Mouse (Mus musculus) kidney, postnatal 0 days (tissue): ENCODE results near the gene Adk. TPM values are rescaled to one million over a fixed set of nuclear protein-coding genes. Genes with fewer than 3 reads are reported as not detected.
A peak's percentile ranks its signal among the peaks of the same experiment; 100 is the strongest.

ENCODE experiments used
- ATAC-seq: fragments of 200-750 bp; cut with Nextera tagmentation; replicated peaks from 2 replicates; pipeline ENCODE4 v1.8.0; 2017; ENCODE audit warnings: low read depth, moderate number of reproducible peaks, moderate TSS enrichment, moderate library complexity; ENCODE audit not compliant: low FRiP score
- DNase-seq: peaks from one replicate; pipeline ENCODE4 v3.0.0-alpha.2; 2016; ENCODE audit warnings: low spot score
- H3K27ac ChIP-seq: fragments of 300-500 bp; sonication (generic); 2 replicates; pipeline ENCODE4 v1.5.1; 2014; ENCODE audit warnings: mild to moderate bottlenecking
- H3K27me3 ChIP-seq: fragments of 300-500 bp; sonication (generic); 2 replicates; pipeline ENCODE4 v1.6.1; 2014; ENCODE audit warnings: low read length, mixed read lengths; ENCODE audit not compliant: insufficient read depth
- H3K36me3 ChIP-seq: fragments of 300-500 bp; sonication (generic); 2 replicates; pipeline ENCODE4 v1.6.1; 2014; ENCODE audit warnings: low read length, mixed read lengths; ENCODE audit not compliant: insufficient read depth
- H3K4me1 ChIP-seq: fragments of 300-500 bp; sonication (generic); replicated peaks from 2 replicates; pipeline ENCODE4 v1.6.1; 2014; ENCODE audit warnings: antibody characterized with exemption, low read length, mixed read lengths; ENCODE audit not compliant: insufficient read depth
- H3K4me2 ChIP-seq: fragments of 300-500 bp; sonication (generic); 2 replicates; pipeline ENCODE4 v1.6.1; 2014; ENCODE audit warnings: mild to moderate bottlenecking, low read length, moderate library complexity, mixed read lengths
- H3K4me3 ChIP-seq: fragments of 300-500 bp; sonication (generic); replicated peaks from 2 replicates; pipeline ENCODE4 v1.5.1; 2014; ENCODE audit warnings: low read depth, low read length
- H3K9ac ChIP-seq: fragments of 300-500 bp; sonication (generic); 2 replicates; pipeline ENCODE4 v1.6.1; 2014; ENCODE audit warnings: low read depth, low read length
- H3K9me3 ChIP-seq: fragments of 300-500 bp; sonication (generic); replicated peaks from 2 replicates; pipeline ENCODE4 v1.6.1; 2016; ENCODE audit warnings: low read length, inconsistent platforms, mixed read lengths
- CTCF ChIP-seq: IDR thresholded peaks from 2 replicates; pipeline ENCODE4 v1.5.1; 2016; ENCODE audit warnings: antibody characterized with exemption, low read depth, mild to moderate bottlenecking, moderate library complexity
- WGBS: fragments of 180-500 bp; shearing (Covaris S2); extraction: QIAGEN DNeasy Blood & Tissue Kit; methylation state at CpG from one replicate; pipeline ENCODE4 v1.1.7; 2014; 5-methylcytosine and 5-hydroxymethylcytosine counted together
- polyA plus RNA-seq: library from polyadenylated mRNA; unstranded; fragments of >200 nt; fragmentation: Nextera tagmentation; extraction: Ambion mirVana; gene quantifications from 2 replicates; pipeline ENCODE4 v1.2.1, GENCODE M21; 2015

Gene Adk
- polyA plus RNA-seq, 1 experiment from 2014 or later = 193 TPM

DNA sequence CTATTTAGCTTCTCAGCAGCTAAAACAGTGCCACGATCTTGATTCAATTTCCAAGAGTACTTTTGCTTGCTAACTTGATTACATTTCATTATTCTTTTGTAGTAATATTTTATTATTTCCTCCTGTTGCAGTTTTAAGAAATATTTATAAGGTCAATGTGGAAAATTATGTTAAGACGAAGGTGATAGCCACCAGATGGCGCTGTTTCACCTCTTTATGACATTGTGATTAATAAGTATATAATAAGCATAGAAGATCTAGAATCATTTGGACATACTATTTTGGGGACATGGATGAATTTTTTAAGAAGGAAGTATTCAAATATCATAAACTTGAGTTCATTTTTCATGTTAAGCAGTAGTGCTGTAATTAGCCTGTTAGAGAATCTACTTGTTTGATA lies 68.1 kb downstream of the Adk start:
- 39% methylated on average over 3 of the region's 3 CpGs for WGBS
- ATAC-seq = no peak
- peak; percentile 71 for DNase-seq
- peak; percentile 85 for TF ChIP-seq CTCF
- Histone ChIP-seq H3K27ac (no peak overlapping the region), H3K9ac (no peak overlapping the region), H3K36me3 (no peaks in the 10 kb centered on the region), H3K4me2 (no peak overlapping the region), H3K27me3 (no peaks in the 10 kb centered on the region), H3K4me3 (no peak overlapping the region), H3K4me1 (no peaks in the 10 kb centered on the region), H3K9me3 (no peaks in the 10 kb centered on the region)

GRCm38 (mm10) chr14:21127215-21127614 lies 74.8 kb downstream of the Adk start:
- Histone ChIP-seq H3K9me3 (no peaks in the 10 kb centered on the region), H3K27ac (no peak overlapping the region), H3K27me3 (no peaks in the 10 kb centered on the region), H3K9ac (no peak overlapping the region), H3K4me1 (no peaks in the 10 kb centered on the region), H3K4me3 (no peak overlapping the region), H3K36me3 (no peaks in the 10 kb centered on the region), H3K4me2 (no peak overlapping the region)
- WGBS = 95% methylated on average over 6 of the region's 6 CpGs
- DNase-seq (no peak), ATAC-seq (no peak)
- TF ChIP-seq CTCF = no peak

- H3K9ac ChIP-seq = no peak overlapping the region
- no peaks in the 10 kb centered on the region for H3K27me3 ChIP-seq
- 44% methylated on average over 1 of the region's 1 CpGs for WGBS
- no peak overlapping the region for H3K4me3 ChIP-seq
- H3K36me3 ChIP-seq = no peaks in the 10 kb centered on the region
- no peaks in the 10 kb centered on the region for H3K9me3 ChIP-seq
- peak; percentile 93 for DNase-seq
- H3K4me2 ChIP-seq = no peak overlapping the region
- H3K27ac ChIP-seq = no peak overlapping the region
- TF ChIP-seq CTCF = peak; percentile 99
- ATAC-seq = no peak
- H3K4me1 ChIP-seq = no peaks in the 10 kb centered on the region
Observed at GRCm38 (mm10) chr14:21136906-21137305, 84.5 kb downstream of the Adk start.

GRCm38 (mm10) chr14:21142603-21143002 lies 90.2 kb downstream of the Adk start:
- no peaks in the 10 kb centered on the region for H3K36me3 ChIP-seq
- H3K4me2 ChIP-seq = no peak overlapping the region
- ATAC-seq (no peak), DNase-seq (no peak)
- no peaks in the 10 kb centered on the region; the same call in 1 of the 2 replicates for H3K4me1 ChIP-seq
- no peaks in the 10 kb centered on the region for H3K9me3 ChIP-seq
- no peak overlapping the region for H3K4me3 ChIP-seq
- no peak overlapping the region for H3K9ac ChIP-seq
- 93% methylated on average over 1 of the region's 1 CpGs for WGBS
- no peak overlapping the region for H3K27ac ChIP-seq
- no peaks in the 10 kb centered on the region for H3K27me3 ChIP-seq
- no peak for TF ChIP-seq CTCF

GRCm38 (mm10) chr14:21143406-21144115 lies 91.2 kb downstream of the Adk start:
- H3K27ac ChIP-seq = no peak overlapping the region
- H3K4me1 ChIP-seq = no peaks in the 10 kb centered on the region; the same call in 1 of the 2 replicates
- no peaks in the 10 kb centered on the region for H3K27me3 ChIP-seq
- ATAC-seq (no peak), DNase-seq (peak; percentile 89)
- no peaks in the 10 kb centered on the region for H3K9me3 ChIP-seq
- peak; percentile 81 for TF ChIP-seq CTCF
- H3K9ac ChIP-seq = no peak overlapping the region
- 35% methylated on average over 8 of the region's 8 CpGs for WGBS
- H3K4me3 ChIP-seq = no peak overlapping the region
- H3K36me3 ChIP-seq = no peaks in the 10 kb centered on the region
- no peak overlapping the region for H3K4me2 ChIP-seq

GRCm38 (mm10) chr14:21147171-21147570 lies 94.8 kb downstream of the Adk start:
- Histone ChIP-seq H3K36me3 (no peaks in the 10 kb centered on the region), H3K4me1 (no peaks in the 10 kb centered on the region; the same call in 1 of the 2 replicates), H3K9ac (no peak overlapping the region), H3K4me2 (no peak overlapping the region), H3K27ac (no peak overlapping the region), H3K9me3 (no peaks in the 10 kb centered on the region), H3K4me3 (no peak overlapping the region), H3K27me3 (no peaks in the 10 kb centered on the region)
- no peak for TF ChIP-seq CTCF
- no peak for ATAC-seq
- 98% methylated on average over 1 of the region's 1 CpGs for WGBS
- no peak for DNase-seq

GRCm38 (mm10) chr14:21150301-21150700 lies 97.9 kb downstream of the Adk start:
- no peak overlapping the region for H3K9ac ChIP-seq
- H3K36me3 ChIP-seq = no peaks in the 10 kb centered on the region
- no peak overlapping the region for H3K4me3 ChIP-seq
- 53% methylated on average over 4 of the region's 4 CpGs for WGBS
- no peak overlapping the region for H3K4me2 ChIP-seq
- no peaks in the 10 kb centered on the region for H3K4me1 ChIP-seq
- H3K27ac ChIP-seq = no peak overlapping the region
- no peaks in the 10 kb centered on the region for H3K9me3 ChIP-seq
- no peaks in the 10 kb centered on the region for H3K27me3 ChIP-seq
- no peak for TF ChIP-seq CTCF
- DNase-seq = no peak
- no peak for ATAC-seq
